Mouse (Mus musculus): ENCODE results near the gene Hmgcr. TPM values are rescaled to one million over a fixed set of nuclear protein-coding genes. Genes with fewer than 3 reads are reported as not detected.

The Hmgcr gene
- 69.9 TPM for polyA plus RNA-seq (2015; fragmentation: Illumina TruSeq; extraction: RNeasy Lipid Tissue Mini Kit (QIAGEN cat#74804); ENCODE audit: low read depth, low replicate concordance)

GRCm38 (mm10) chr13:96670406-96671077 lies at the start of gene Hmgcr:
TSS of gene Hmgcr (minus strand) at chr13:96670936.

Other genes starting within 250 kb of the Hmgcr start
- 0.24 TPM for gene Ankdd1b, start 199.7 kb downstream of the Hmgcr start, polyA plus RNA-seq (2015; fragmentation: Illumina TruSeq; extraction: RNeasy Lipid Tissue Mini Kit (QIAGEN cat#74804); ENCODE audit: low read depth, low replicate concordance)
- gene Gm17622, start 180.2 kb downstream of the Hmgcr start, polyA plus RNA-seq (2015; fragmentation: Illumina TruSeq; extraction: RNeasy Lipid Tissue Mini Kit (QIAGEN cat#74804); ENCODE audit: low read depth, low replicate concordance) = not detected
- gene Polk, start 128.4 kb downstream of the Hmgcr start, polyA plus RNA-seq (2015; fragmentation: Illumina TruSeq; extraction: RNeasy Lipid Tissue Mini Kit (QIAGEN cat#74804); ENCODE audit: low read depth, low replicate concordance) = 7.4 TPM
- 53.9 TPM for gene Col4a3bp, start 128.3 kb downstream of the Hmgcr start, polyA plus RNA-seq (2015; fragmentation: Illumina TruSeq; extraction: RNeasy Lipid Tissue Mini Kit (QIAGEN cat#74804); ENCODE audit: low read depth, low replicate concordance)
- 0.13 TPM for gene Ankrd31, start 77.3 kb upstream of the Hmgcr start, polyA plus RNA-seq (2015; fragmentation: Illumina TruSeq; extraction: RNeasy Lipid Tissue Mini Kit (QIAGEN cat#74804); ENCODE audit: low read depth, low replicate concordance)